Mouse (Mus musculus): ENCODE results near the gene Ckmt2.

GRCm38 (mm10) chr13:91881837-91882480 is 5.3 kb upstream of the Ckmt2 start:
- no peak for TF ChIP-seq POLR2A (IDR thresholded peaks at IDR 0.05; ENCODE audit: borderline replicate concordance, insufficient read depth, low read length)
- TF ChIP-seq CTCF (IDR thresholded peaks at IDR 0.05; ENCODE audit: borderline replicate concordance, insufficient read depth, low read depth, low read length): peak; percentile 25; the same call in 1 of the 2 replicates
